Mouse (Mus musculus) E14TG2a.4 (cell line): Measurements from ENCODE around the gene Xpo1.

Experiments used
- CTCF ChIP-seq: conservative IDR thresholded peaks from 2 replicates; pipeline ENCODE4 v1.5.1; 2014; ENCODE audit warnings: low read length
- NANOG ChIP-seq: IDR thresholded peaks from 2 replicates; pipeline ENCODE4 v1.6.1; 2014; ENCODE audit warnings: borderline replicate concordance, low read length, mixed read lengths

DNA sequence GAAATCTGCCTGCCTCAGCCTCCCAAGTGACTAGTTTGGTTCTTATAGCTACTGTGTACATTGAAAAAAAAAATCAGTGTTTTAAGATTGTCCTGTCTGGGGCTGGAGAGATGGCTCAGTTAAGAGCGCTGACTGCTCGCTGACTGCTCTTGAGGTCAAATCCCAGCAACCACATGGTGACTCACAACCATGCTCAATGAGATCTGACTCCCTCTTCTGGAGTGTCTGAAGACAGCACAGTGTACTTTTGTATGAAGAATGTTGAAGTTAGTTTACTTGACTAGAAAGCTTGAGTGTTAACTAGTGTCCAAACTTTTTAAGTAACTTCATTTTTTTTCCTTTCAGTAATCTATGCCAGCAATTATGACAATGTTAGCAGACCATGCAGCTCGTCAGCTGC, 5.6 kb downstream of the Xpo1 start:
- TF ChIP-seq CTCF, result no peak; the same call in 1 of the 2 replicates
- TF ChIP-seq NANOG, result no peak
